Mouse (Mus musculus) C2C12 (cell line): ENCODE results near the gene Samd10. TPM values are rescaled to one million over a fixed set of nuclear protein-coding genes. Genes with fewer than 3 reads are reported as not detected.

ENCODE experiments used
- H3K27me3 ChIP-seq: one replicate; pipeline ENCODE4 v1.6.1; 2011; ENCODE audit not compliant: control insufficient read depth, insufficient read depth, insufficient read length
- H3K36me3 ChIP-seq: one replicate; pipeline ENCODE4 v1.6.1; 2011; ENCODE audit not compliant: control insufficient read depth, insufficient read depth
- H3K4me3 ChIP-seq: one replicate; pipeline ENCODE4 v1.5.1; 2011; ENCODE audit warnings: mild to moderate bottlenecking, control low read depth; ENCODE audit not compliant: poor library complexity, insufficient read depth, severe bottlenecking
- H3K79me2 ChIP-seq: one replicate; pipeline ENCODE4 v1.6.1; 2011; ENCODE audit not compliant: control insufficient read depth, insufficient read depth
- H3K79me3 ChIP-seq: one replicate; pipeline ENCODE4 v1.6.1; 2011; ENCODE audit warnings: low read depth, control low read depth
- H3ac ChIP-seq: one replicate; pipeline ENCODE3; 2011; ENCODE audit warnings: low read depth; ENCODE audit not compliant: control insufficient read depth, insufficient read length
- CEBPB ChIP-seq: IDR thresholded peaks from one replicate; pipeline ENCODE4 v1.6.1; 2011; ENCODE audit warnings: low read depth, mild to moderate bottlenecking, control low read depth, moderate library complexity
- CTCF ChIP-seq: IDR thresholded peaks from one replicate; pipeline ENCODE4 v1.5.1; 2011; ENCODE audit not compliant: control insufficient read depth, insufficient read depth, insufficient read length
- FOSL1 ChIP-seq: IDR thresholded peaks from one replicate; pipeline ENCODE4 v1.8.0; 2011; ENCODE audit warnings: mild to moderate bottlenecking, low read length; ENCODE audit not compliant: poor library complexity, insufficient read depth, severe bottlenecking
- MAX ChIP-seq: IDR thresholded peaks from one replicate; pipeline ENCODE4 v1.6.1; 2011; ENCODE audit warnings: mild to moderate bottlenecking, control low read depth
- MYOD1 ChIP-seq: IDR thresholded peaks from one replicate; pipeline ENCODE4 v1.6.1; 2011; ENCODE audit warnings: low read depth; ENCODE audit not compliant: control insufficient read depth, insufficient read length
- MYOG ChIP-seq: IDR thresholded peaks from one replicate; pipeline ENCODE4 v1.6.1; 2011; ENCODE audit not compliant: control insufficient read depth, insufficient read length; ENCODE audit errors: extremely low read depth
- USF1 ChIP-seq: IDR thresholded peaks from one replicate; pipeline ENCODE4 v1.6.1; 2011; ENCODE audit warnings: low read depth, mild to moderate bottlenecking, control low read depth, moderate library complexity
- polyA plus RNA-seq: library from polyadenylated mRNA; unstranded; fragments of >200 nt; fragmentation: generic; extraction: Trizol; gene quantifications from one replicate; pipeline ENCODE4 v1.2.1, GENCODE M21; 2012; ENCODE audit warnings: missing spikeins

The Samd10 gene
- polyA plus RNA-seq, 1 experiment, result 1.1 TPM

GRCm38 (mm10) chr2:181593042-181593421, 6.0 kb downstream of the Samd10 start:
- H3K79me2 ChIP-seq, result peaks cover 14% of the 10 kb centered on the region
- TF ChIP-seq CTCF, result no peak
- no peak for TF ChIP-seq CEBPB
- no peak for TF ChIP-seq MAX
- TF ChIP-seq USF1, result no peak
- no peak for TF ChIP-seq MYOD1
- no peak for TF ChIP-seq MYOG
- H3K36me3 ChIP-seq, result peaks cover 17% of the 10 kb centered on the region
- H3K79me3 ChIP-seq, result no peaks in the 10 kb centered on the region
- peak overlapping the region; percentile 78 for H3ac ChIP-seq
- H3K27me3 ChIP-seq, result no peaks in the 10 kb centered on the region
- H3K4me3 ChIP-seq, result peak overlapping the region; percentile 76

- H3K27me3 ChIP-seq, result no peaks in the 10 kb centered on the region
- H3ac ChIP-seq, result peak within 1 kb of the TSS; percentile 78
- peaks cover 22% of the 10 kb centered on the region for H3K36me3 ChIP-seq
- H3K4me3 ChIP-seq, result peak within 1 kb of the TSS; percentile 76
- H3K79me3 ChIP-seq, result no peaks in the 10 kb centered on the region
- TF ChIP-seq MAX, result peak; percentile 45
- TF ChIP-seq USF1, result no peak
- no peak for TF ChIP-seq FOSL1
- peaks cover 14% of the 10 kb centered on the region for H3K79me2 ChIP-seq
Observed at GRCm38 (mm10) chr2:181592231-181593041, 6.6 kb downstream of the Samd10 start, which contains the start of gene Zfp512b. Gene Zfp512b, minus strand, starts transcription at chr2:181592803.

GRCm38 (mm10) chr2:181591528-181592085, 7.4 kb downstream of the Samd10 start, which contains the start of gene Prpf6:
Gene Prpf6, plus strand, starts transcription at chr2:181591868.
- Histone ChIP-seq H3K36me3 (peaks cover 28% of the 10 kb centered on the region), H3K4me3 (peak within 1 kb of the TSS; percentile 76), H3K27me3 (no peaks in the 10 kb centered on the region), H3ac (peak within 1 kb of the TSS; percentile 78), H3K79me2 (peaks cover 14% of the 10 kb centered on the region), H3K79me3 (no peaks in the 10 kb centered on the region)
- TF ChIP-seq MYOG, result no peak
- no peak for TF ChIP-seq CEBPB
- no peak for TF ChIP-seq USF1
- TF ChIP-seq MYOD1, result no peak
- no peak for TF ChIP-seq FOSL1
- no peak for TF ChIP-seq CTCF
- TF ChIP-seq MAX, result no peak

- peaks cover 39% of the 10 kb centered on the region for H3K36me3 ChIP-seq
- no peaks in the 10 kb centered on the region for H3K79me3 ChIP-seq
- H3K4me3 ChIP-seq, result peak overlapping the region; percentile 6
- peaks cover 14% of the 10 kb centered on the region for H3K79me2 ChIP-seq
- H3ac ChIP-seq, result no peak overlapping the region
- TF ChIP-seq USF1, result no peak
- TF ChIP-seq CEBPB, result no peak
- TF ChIP-seq MYOD1, result no peak
- no peak for TF ChIP-seq MAX
- no peak for TF ChIP-seq FOSL1
- TF ChIP-seq CTCF, result no peak
- no peak for TF ChIP-seq MYOG
- no peaks in the 10 kb centered on the region for H3K27me3 ChIP-seq
Observed at GRCm38 (mm10) chr2:181590471-181590870, 8.5 kb downstream of the Samd10 start.

- TF ChIP-seq CEBPB, result no peak
- TF ChIP-seq CTCF, result no peak
- no peak for TF ChIP-seq MAX
- TF ChIP-seq MYOG, result no peak
- TF ChIP-seq FOSL1, result no peak
- no peak for TF ChIP-seq MYOD1
- TF ChIP-seq USF1, result no peak
- Histone ChIP-seq H3K4me3 (no peak overlapping the region), H3K27me3 (no peaks in the 10 kb centered on the region), H3ac (no peak overlapping the region), H3K79me3 (no peaks in the 10 kb centered on the region), H3K36me3 (peaks cover 40% of the 10 kb centered on the region), H3K79me2 (peaks cover 14% of the 10 kb centered on the region)
Observed at GRCm38 (mm10) chr2:181589732-181590105, 9.3 kb downstream of the Samd10 start.
